Mouse (Mus musculus): Measurements from ENCODE around the gene Osbpl2.

DNA sequence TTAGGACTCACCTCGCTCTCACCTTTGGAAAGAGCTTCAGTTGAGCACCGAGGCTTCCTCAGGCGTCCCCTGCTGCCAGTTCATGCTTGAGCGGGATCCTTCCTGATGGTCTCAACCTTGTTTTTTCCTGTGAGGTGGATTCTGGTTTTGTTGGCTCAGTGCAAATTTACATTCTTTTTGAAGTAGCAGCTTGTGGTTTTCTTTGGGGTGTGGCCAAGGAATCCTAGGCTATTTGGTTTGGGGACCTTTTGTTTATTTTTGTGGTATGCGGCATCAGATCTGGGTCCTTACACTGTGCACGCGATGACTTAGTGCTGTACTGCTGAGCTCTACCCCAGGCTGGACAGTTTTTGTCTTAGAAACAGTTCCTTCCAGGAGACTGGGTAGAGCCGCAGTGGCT, 38.4 kb upstream of the Osbpl2 start:
- TF ChIP-seq POLR2A (IDR thresholded peaks at IDR 0.05; ENCODE audit: borderline replicate concordance, insufficient read depth, low read length) (no peak), CTCF (IDR thresholded peaks at IDR 0.05; ENCODE audit: borderline replicate concordance, insufficient read depth, low read depth, low read length) (no peak)

Measured in cerebellum, adult 2 months (tissue).